ENCODE assay signal across 8 mouse cellular contexts in genomic region chr9:65908394-65909300, GRCm38 (mm10). TPM values are rescaled to one million over a fixed set of nuclear protein-coding genes. Genes with fewer than 3 reads are reported as not detected.
DNase-seq lines count a peak whose midpoint lies in the region; ATAC-seq and TF ChIP-seq lines count a peak whose summit lies in the region.

TSS of gene Trip4 (minus strand) at chr9:65908794.
TSS of gene Csnk1g1 (plus strand) at chr9:65908924.

- peak within 1 kb of the TSS; percentile 86 for H3K4me2 ChIP-seq in forebrain, embryonic 13.5 days
- peak within 1 kb of the TSS; percentile 97 for H3K4me2 ChIP-seq in liver, postnatal 0 days (ENCODE audit: low read depth, low read length)
- H3K4me2 ChIP-seq in neural tube, embryonic 14.5 days (ENCODE audit: low read depth, low read length): peak within 1 kb of the TSS; percentile 78

- intact Hi-C loops in heart, postnatal 10 days (cut with DNase I): loop anchor here (2.0 to 5.0 kb wide), 2 partner anchors 96 to 179 kb away; no protein-coding TSS in a partner anchor

- no peak for TF ChIP-seq CTCF in ES-Bruce4 (IDR thresholded peaks at IDR 0.05; ENCODE audit: low read depth, low read length)
- TF ChIP-seq CTCF in liver, postnatal 0 days (IDR thresholded peaks at IDR 0.05; ENCODE audit: low read depth): peak; percentile 58

- H3K36me3 ChIP-seq in ES-Bruce4 (ENCODE audit: control insufficient read depth, insufficient read depth, low read length, poor library complexity, severe bottlenecking): peaks cover 3% of the 10 kb centered on the region; the same call in 1 of the 2 replicates
- H3K36me3 ChIP-seq in forebrain, embryonic 13.5 days (ENCODE audit: poor library complexity, severe bottlenecking): peaks cover 10% of the 10 kb centered on the region; the same call in 1 of the 2 replicates
- peaks cover 8% of the 10 kb centered on the region; the same call in 1 of the 2 replicates for H3K36me3 ChIP-seq in liver, postnatal 0 days (replicated peaks; ENCODE audit: insufficient read depth, low read length)
- H3K36me3 ChIP-seq in neural tube, embryonic 14.5 days (ENCODE audit: control insufficient read depth, insufficient read depth, low read length): no peaks in the 10 kb centered on the region

- peak; percentile 100 for ATAC-seq in cerebellum, adult (ENCODE audit: insufficient number of reproducible peaks, low FRiP score, low TSS enrichment)
- peak; percentile 99 for ATAC-seq in forebrain, embryonic 13.5 days
- peak; percentile 98 for ATAC-seq in liver, postnatal 0 days
- ATAC-seq in neural tube, embryonic 14.5 days (ENCODE audit: low read depth): peak; percentile 99

- no peak for TF ChIP-seq POLR2A in ES-Bruce4 (IDR thresholded peaks at IDR 0.05; ENCODE audit: insufficient read depth, low read length)

- under 1% methylated on average over 37 of the region's 38 CpGs for WGBS in forebrain, embryonic 13.5 days
- under 1% methylated on average over 38 of the region's 38 CpGs for WGBS in large intestine, adult 2 months
- WGBS in liver, postnatal 0 days (ENCODE audit: insufficient replicate concordance): under 1% methylated on average over 38 of the region's 38 CpGs
- 1% methylated on average over 37 of the region's 38 CpGs for WGBS in neural tube, embryonic 14.5 days

- TF ChIP-seq EP300 in ES-Bruce4 (IDR thresholded peaks at IDR 0.05; ENCODE audit: insufficient read depth, low read depth, low read length): no peak
- TF ChIP-seq EP300 in liver, postnatal 0 days (IDR thresholded peaks at IDR 0.05; ENCODE audit: low read depth): no peak; the same call in 1 of the 2 replicates

- peak within 1 kb of the TSS; percentile 89 for H3K9ac ChIP-seq in ES-Bruce4 (ENCODE audit: low read depth, poor library complexity, severe bottlenecking)
- H3K9ac ChIP-seq in forebrain, embryonic 13.5 days: peak within 1 kb of the TSS; percentile 87
- peak within 1 kb of the TSS; percentile 74 for H3K9ac ChIP-seq in liver, postnatal 0 days (replicated peaks)
- H3K9ac ChIP-seq in neural tube, embryonic 14.5 days (replicated peaks; ENCODE audit: low read depth, low read length): peak within 1 kb of the TSS; percentile 73

- H3K9me3 ChIP-seq in ES-Bruce4 (replicated peaks; ENCODE audit: control insufficient read depth, insufficient read depth, low read length, poor library complexity, severe bottlenecking): no peaks in the 10 kb centered on the region
- H3K9me3 ChIP-seq in forebrain, embryonic 13.5 days (replicated peaks): no peaks in the 10 kb centered on the region
- no peaks in the 10 kb centered on the region for H3K9me3 ChIP-seq in liver, postnatal 0 days (ENCODE audit: low read length)
- H3K9me3 ChIP-seq in neural tube, embryonic 14.5 days (ENCODE audit: control insufficient read depth, low read length): no peaks in the 10 kb centered on the region

- H3K27ac ChIP-seq in ES-Bruce4 (ENCODE audit: insufficient read depth, low read length): peak within 1 kb of the TSS; percentile 83
- peak within 1 kb of the TSS; percentile 80 for H3K27ac ChIP-seq in forebrain, embryonic 13.5 days
- peak within 1 kb of the TSS; percentile 76 for H3K27ac ChIP-seq in liver, postnatal 0 days (ENCODE audit: low read depth)
- H3K27ac ChIP-seq in neural tube, embryonic 14.5 days (ENCODE audit: low read depth, low read length): peak within 1 kb of the TSS; percentile 75

- no peaks in the 10 kb centered on the region for H3K27me3 ChIP-seq in ES-Bruce4 (ENCODE audit: control insufficient read depth, insufficient read depth, low read length, poor library complexity, severe bottlenecking)
- no peaks in the 10 kb centered on the region for H3K27me3 ChIP-seq in forebrain, embryonic 13.5 days
- H3K27me3 ChIP-seq in liver, postnatal 0 days (ENCODE audit: insufficient read depth, low read length): no peaks in the 10 kb centered on the region
- no peaks in the 10 kb centered on the region for H3K27me3 ChIP-seq in neural tube, embryonic 14.5 days (ENCODE audit: control insufficient read depth, insufficient read depth, low read length)

- H3K4me3 ChIP-seq in ES-Bruce4 (ENCODE audit: low read depth, low read length): peak within 1 kb of the TSS; percentile 92
- H3K4me3 ChIP-seq in forebrain, embryonic 13.5 days: peak within 1 kb of the TSS; percentile 82
- peak within 1 kb of the TSS; percentile 78 for H3K4me3 ChIP-seq in liver, postnatal 0 days (ENCODE audit: low read depth, low read length)
- H3K4me3 ChIP-seq in neural tube, embryonic 14.5 days (ENCODE audit: low read depth, low read length): peak within 1 kb of the TSS; percentile 81

- no peaks in the 10 kb centered on the region for H3K4me1 ChIP-seq in ES-Bruce4 (ENCODE audit: control insufficient read depth, insufficient read depth, low read length)
- H3K4me1 ChIP-seq in forebrain, embryonic 13.5 days: peaks cover 16% of the 10 kb centered on the region
- peaks cover 12% of the 10 kb centered on the region for H3K4me1 ChIP-seq in liver, postnatal 0 days (ENCODE audit: insufficient read depth)
- peaks cover 6% of the 10 kb centered on the region; the same call in 1 of the 2 replicates for H3K4me1 ChIP-seq in neural tube, embryonic 14.5 days (ENCODE audit: control insufficient read depth, insufficient read depth, low read length)

- DNase-seq in heart, postnatal 10 days: peak; percentile 96 to 97
- peak; percentile 78 for DNase-seq in large intestine, adult 2 months (ENCODE audit: low read depth, low spot score)
- DNase-seq in liver, postnatal 0 days: peak; percentile 92
- peak; percentile 94 for DNase-seq in testis, postnatal 10 days (ENCODE audit: low spot score)

RNA-seq across cellular contexts. Expression of gene Trip4, which starts in this region (rescaled TPM):
- 31.0 and 37.4 TPM in 2 replicates for polyA plus RNA-seq in ES-Bruce4 (2011; ENCODE audit: insufficient read depth, insufficient read length, low read depth, missing spikeins)
- 27.5 and 29.6 TPM in 2 replicates for polyA plus RNA-seq in forebrain, embryonic 13.5 days (2015; fragmentation: Nextera tagmentation; extraction: Ambion mirVana)
- total RNA-seq in heart, postnatal 10 days (2021): 10 to 100 TPM; 21.1 to 21.4 TPM
- polyA plus RNA-seq in large intestine, adult 2 months (2012; rRNA removed): 5.8 and 8.6 TPM in 2 replicates
- 6.8 and 8.7 TPM in 2 replicates for polyA plus RNA-seq in liver, postnatal 0 days (2015; fragmentation: Nextera tagmentation; extraction: Ambion mirVana)
- polyA plus RNA-seq in neural tube, embryonic 14.5 days (2014; fragmentation: Nextera tagmentation; extraction: Ambion mirVana): 36.5 and 37.2 TPM in 2 replicates

RNA-seq across cellular contexts. Expression of gene Csnk1g1, which starts in this region (rescaled TPM):
- polyA plus RNA-seq in ES-Bruce4 (2011; ENCODE audit: insufficient read depth, insufficient read length, low read depth, missing spikeins): 56.1 and 69.5 TPM in 2 replicates
- 20.8 and 21.8 TPM in 2 replicates for polyA plus RNA-seq in forebrain, embryonic 13.5 days (2015; fragmentation: Nextera tagmentation; extraction: Ambion mirVana)
- 10 to 100 TPM; 15.3 to 18.6 TPM for total RNA-seq in heart, postnatal 10 days (2021)
- polyA plus RNA-seq in large intestine, adult 2 months (2012; rRNA removed): 4.1 and 7.6 TPM in 2 replicates
- polyA plus RNA-seq in liver, postnatal 0 days (2015; fragmentation: Nextera tagmentation; extraction: Ambion mirVana): 1.9 and 2.0 TPM in 2 replicates
- 27.8 and 30.2 TPM in 2 replicates for polyA plus RNA-seq in neural tube, embryonic 14.5 days (2014; fragmentation: Nextera tagmentation; extraction: Ambion mirVana)

Comparison
In these comparisons a context has a peak if more than half of its experiments do, and no peak if none do; other contexts are left out.
1. Peak in every context shown above with its lines: DNase-seq, ATAC-seq, H3K4me3 ChIP-seq and H3K27ac ChIP-seq.